24 mouse cellular contexts compared by ENCODE assay signal in the genomic region with DNA sequence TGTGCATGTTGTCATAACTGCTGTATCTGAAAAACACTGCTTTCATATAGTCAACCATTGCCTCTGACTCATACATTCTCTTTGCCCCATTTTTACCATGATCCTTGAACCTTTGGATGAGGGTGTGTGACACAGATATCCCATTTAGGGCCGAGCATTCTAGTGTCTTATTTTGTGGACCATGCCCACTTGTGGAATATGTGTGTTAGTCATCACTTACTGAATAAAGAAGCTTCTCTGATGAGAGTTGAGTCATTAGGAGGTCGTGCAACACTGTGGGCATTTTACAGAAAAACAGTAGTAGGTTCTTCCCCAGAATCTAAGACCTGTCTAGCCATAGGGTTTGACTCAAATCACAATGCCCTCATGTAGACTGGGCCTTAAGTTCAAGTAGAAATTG. TPM values are rescaled to one million over a fixed set of nuclear protein-coding genes. Genes with fewer than 3 reads are reported as not detected.
"Had no signal": no experiment of that assay in that cellular context is flagged by ENCODE, and none has a peak within 500 bp of the region (broad histone marks: within the 10 kb centered on the region; RNA-seq: fewer than 3 reads in every experiment).

No protein-coding gene starts in this region.

- H3K4me2 ChIP-seq: liver, embryonic 13.5 days; midbrain, embryonic 13.5 days; neural tube, embryonic 13.5 days had no signal

- H3K4me3 ChIP-seq: left cerebral cortex, adult 2 months; liver, embryonic 13.5 days; megakaryocyte, embryonic 14.5 days; midbrain, embryonic 10.5 days; midbrain, embryonic 13.5 days; myocyte; neural tube, embryonic 13.5 days had no signal

- H3K27me3 ChIP-seq: liver, embryonic 13.5 days; megakaryocyte, embryonic 14.5 days; midbrain, embryonic 13.5 days; neural tube, embryonic 13.5 days had no signal

- H3K36me3 ChIP-seq: liver, embryonic 13.5 days; midbrain, embryonic 10.5 days; midbrain, embryonic 13.5 days; neural tube, embryonic 13.5 days had no signal

- H3K4me1 ChIP-seq: liver, embryonic 13.5 days; midbrain, embryonic 10.5 days; midbrain, embryonic 13.5 days; neural tube, embryonic 13.5 days had no signal

- H3K9ac ChIP-seq: liver, embryonic 13.5 days; midbrain, embryonic 13.5 days; neural tube, embryonic 13.5 days had no signal

- H3K9me3 ChIP-seq: liver, embryonic 13.5 days; megakaryocyte, embryonic 14.5 days; midbrain, embryonic 10.5 days; midbrain, embryonic 13.5 days; neural tube, embryonic 13.5 days had no signal

- H3K27ac ChIP-seq: kidney, postnatal 0 days; left cerebral cortex, adult 2 months; liver, embryonic 13.5 days; midbrain, embryonic 10.5 days; midbrain, embryonic 13.5 days; neural tube, embryonic 13.5 days had no signal

- DNase-seq: kidney, postnatal 25 days; layer of hippocampus, postnatal 36 days; liver, embryonic 13.5 days; lung, adult 2 months; lung, postnatal 14 days; lung, postnatal 4 days; retina, postnatal 1 day; right cerebral cortex, postnatal 25 days; spleen, adult 18-20 months; thymus, adult 18-20 months; thymus, postnatal 36 days had no signal

- ATAC-seq: midbrain, embryonic 13.5 days; midbrain, embryonic 16.5 days had no signal

RNA-seq across cellular contexts. Expression of a gene that starts 9.8 kb away (rescaled TPM):
- total RNA-seq: layer of hippocampus, postnatal 10 days had no signal
- polyA plus RNA-seq: kidney, embryonic 14.5 days; limb, embryonic 11.5 days; liver, adult 2 months; midbrain, embryonic 10.5 days; midbrain, embryonic 13.5 days; midbrain, embryonic 16.5 days; myocyte; neural tube, embryonic 13.5 days; testis, adult 2 months had no signal
